Mouse (Mus musculus): ENCODE data around the gene Mmp15. TPM values are rescaled to one million over a fixed set of nuclear protein-coding genes. Genes with fewer than 3 reads are reported as not detected.

The Mmp15 gene
- total RNA-seq, 2 experiments from 2014 or later, result 12.6 to 15.3 TPM

- DNase-seq (ENCODE audit: low spot score in 2 of 2), result no peak
Observed at GRCm38 (mm10) chr8:95336363-95336762, 15.7 kb upstream of the Mmp15 start.

- no peak for DNase-seq (ENCODE audit: low spot score in 2 of 2)
Observed at GRCm38 (mm10) chr8:95341721-95342120, 10.3 kb upstream of the Mmp15 start.

- DNase-seq (ENCODE audit: low spot score in 2 of 2), result no peak
Observed at GRCm38 (mm10) chr8:95344668-95345067, 7.4 kb upstream of the Mmp15 start.

- peak; percentile 73 to 74 for DNase-seq (ENCODE audit: low spot score in 2 of 2)
Observed at GRCm38 (mm10) chr8:95346643-95347545, 5.2 kb upstream of the Mmp15 start.

- no peak for DNase-seq (ENCODE audit: low spot score in 2 of 2)
Observed at GRCm38 (mm10) chr8:95348356-95348755, 3.7 kb upstream of the Mmp15 start.

GRCm38 (mm10) chr8:95348811-95349630, 3.0 kb upstream of the Mmp15 start:
- DNase-seq (ENCODE audit: low spot score in 2 of 2), result peak; percentile 78 to 87

GRCm38 (mm10) chr8:95351461-95351860, 607 bp upstream of the Mmp15 start:
- DNase-seq (ENCODE audit: low spot score in 2 of 2), result no peak

GRCm38 (mm10) chr8:95352871-95353866, 1.1 kb downstream of the Mmp15 start:
- no peak for DNase-seq (ENCODE audit: low spot score in 2 of 2)

GRCm38 (mm10) chr8:95354606-95355005, 2.5 kb downstream of the Mmp15 start:
- no peak for DNase-seq (ENCODE audit: low spot score in 2 of 2)

GRCm38 (mm10) chr8:95358550-95359411, 6.7 kb downstream of the Mmp15 start:
- no peak for DNase-seq (ENCODE audit: low spot score in 2 of 2)

- no peak for DNase-seq (ENCODE audit: low spot score in 2 of 2)
Observed at GRCm38 (mm10) chr8:95360181-95361015, 8.3 kb downstream of the Mmp15 start.

GRCm38 (mm10) chr8:95361016-95361341, 8.9 kb downstream of the Mmp15 start:
- DNase-seq (ENCODE audit: low spot score in 2 of 2), result no peak

GRCm38 (mm10) chr8:95362272-95362671, 10.2 kb downstream of the Mmp15 start:
- no peak for DNase-seq (ENCODE audit: low spot score in 2 of 2)

GRCm38 (mm10) chr8:95363849-95364248, 11.8 kb downstream of the Mmp15 start:
- no peak for DNase-seq (ENCODE audit: low spot score in 2 of 2)

GRCm38 (mm10) chr8:95369581-95370326, 17.7 kb downstream of the Mmp15 start:
- DNase-seq (ENCODE audit: low spot score in 2 of 2), result no peak

- DNase-seq (ENCODE audit: low spot score in 2 of 2), result no peak
Observed at GRCm38 (mm10) chr8:95373389-95374002, 21.4 kb downstream of the Mmp15 start.

GRCm38 (mm10) chr8:95374429-95374828, 22.4 kb downstream of the Mmp15 start:
- no peak for DNase-seq (ENCODE audit: low spot score in 2 of 2)

GRCm38 (mm10) chr8:95375374-95375930, 23.4 kb downstream of the Mmp15 start:
- no peak for DNase-seq (ENCODE audit: low spot score in 2 of 2)

Measured in left cerebral cortex, adult 18-20 months (tissue).